Mouse (Mus musculus) liver, adult 10 weeks (tissue): ENCODE measurements around the gene Fmo6. TPM values are rescaled to one million over a fixed set of nuclear protein-coding genes. Genes with fewer than 3 reads are reported as not detected.

Experiments
- polyA plus RNA-seq: library from polyadenylated mRNA; stranded (reverse); fragments of 350-450 nt; fragmentation: Illumina TruSeq; extraction: RNeasy Lipid Tissue Mini Kit (QIAGEN cat#74804); gene quantifications from one replicate; pipeline ENCODE4 v1.2.3, GENCODE M21; 2014; ENCODE audit warnings: low read depth, low replicate concordance

Fmo6 gene
- polyA plus RNA-seq = not detected

DNA sequence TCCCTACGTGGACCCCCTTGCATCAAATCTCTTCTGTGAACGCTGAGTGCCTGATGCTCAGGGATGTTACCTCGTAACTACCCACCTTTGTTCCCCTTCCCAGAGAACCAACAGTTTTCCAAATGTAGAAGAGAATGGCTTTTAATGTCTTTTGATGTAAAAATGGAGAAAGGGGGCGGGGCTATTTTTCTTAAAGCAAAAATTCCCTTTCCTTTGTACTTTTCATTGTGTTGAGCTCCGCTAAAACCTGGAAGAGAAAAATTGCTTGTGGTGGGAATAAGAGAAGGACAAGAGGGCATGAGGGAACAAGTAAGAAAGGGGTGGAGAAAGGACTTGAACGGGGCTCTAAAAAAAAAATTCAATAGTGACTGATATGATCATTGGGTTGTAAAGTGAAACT is at the start of gene Fmo6:
Fmo6 (minus strand) TSS at position 101 of the 400 bp plus-strand sequence.

DNA sequence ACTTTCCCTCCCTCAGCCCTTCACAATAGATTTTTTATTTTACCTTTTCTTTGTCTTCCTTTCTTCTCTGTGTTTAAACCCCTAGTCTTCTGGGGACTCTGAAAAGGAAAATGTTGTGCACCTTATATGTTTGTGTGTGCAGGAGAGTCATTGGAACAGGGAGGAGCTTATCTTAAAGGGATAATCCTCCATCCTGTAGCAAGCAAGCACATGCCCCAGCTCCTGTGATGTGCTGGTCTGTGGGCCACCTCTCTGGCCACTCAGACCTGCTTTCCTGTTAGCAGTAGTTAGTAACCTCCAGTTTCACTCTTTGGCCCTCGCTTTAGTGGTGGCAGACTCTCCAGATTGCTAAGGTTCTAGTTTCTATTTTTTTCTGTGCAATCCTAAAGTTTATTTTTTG is 47.1 kb upstream of the Fmo6 start, which contains the start of gene Fmo3:
Fmo3 (minus strand) TSS at position 101 of the 400 bp plus-strand sequence.

DNA sequence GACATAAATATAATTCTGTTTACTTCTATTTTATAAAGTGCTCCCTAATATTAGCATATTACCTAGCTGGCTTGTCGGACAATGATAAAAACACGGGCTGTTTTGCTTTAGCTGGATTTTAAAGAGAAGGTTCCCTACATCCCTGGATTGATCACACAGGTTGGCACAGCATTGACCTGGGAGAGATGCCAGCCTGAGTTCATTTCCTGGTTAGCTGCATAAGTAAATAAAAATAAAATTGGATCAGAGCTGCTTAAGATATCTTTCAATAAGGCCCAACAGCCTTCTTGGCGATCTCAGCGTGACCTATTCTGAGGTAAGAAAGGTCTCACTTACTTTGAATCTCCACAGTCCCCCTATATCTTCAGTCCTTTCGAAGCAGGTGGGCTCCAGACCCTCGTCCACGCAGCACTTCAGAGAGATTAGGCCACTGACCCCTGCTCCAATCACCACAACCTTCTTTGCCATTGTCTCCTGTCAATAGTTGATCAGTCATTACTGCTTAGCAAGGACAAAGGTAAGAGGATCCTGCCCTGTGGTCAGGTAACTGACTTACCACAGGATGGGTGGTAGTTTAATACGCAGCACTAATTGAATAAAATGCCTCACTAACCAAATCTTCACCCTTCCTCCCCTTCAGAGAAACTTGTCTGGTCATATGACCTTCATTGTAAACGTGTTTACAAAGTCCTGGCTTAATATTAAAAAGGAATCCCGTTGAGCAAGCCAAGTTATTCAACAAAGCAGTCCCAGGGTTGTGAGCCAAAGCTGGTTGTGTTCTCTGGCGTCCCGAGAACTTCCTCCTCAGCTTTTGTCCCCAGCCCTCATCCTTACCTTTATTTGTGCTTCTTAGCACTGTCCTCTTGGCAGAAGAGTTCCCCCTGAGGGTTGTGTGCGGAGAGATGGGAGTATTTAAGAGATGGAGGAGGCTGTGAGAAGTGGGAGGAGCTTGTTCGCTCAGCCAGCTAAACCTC is 39.2 kb downstream of the Fmo6 start, which contains the start of gene Fmo2:
Fmo2 (minus strand) TSS at position 889 of the 974 bp plus-strand sequence.

Other genes with a start within 250 kb of the Fmo6 start
- 17.9 TPM for gene Prrc2c, start 197.0 kb downstream of the Fmo6 start, polyA plus RNA-seq
- gene Fmo4, start 123.5 kb downstream of the Fmo6 start, polyA plus RNA-seq = 20.1 TPM
- gene Fmo1, start 70.9 kb downstream of the Fmo6 start, polyA plus RNA-seq = 809 TPM
- gene Fmo2, start 38.8 kb downstream of the Fmo6 start, polyA plus RNA-seq = 43.5 TPM
- 441 TPM for gene Fmo3, start 47.0 kb upstream of the Fmo6 start, polyA plus RNA-seq
- not detected for gene Mroh9, start 148.2 kb upstream of the Fmo6 start, polyA plus RNA-seq